Mouse (Mus musculus) forebrain, embryonic 15.5 days (tissue): ENCODE measurements around the gene Cdh3. TPM values are rescaled to one million over a fixed set of nuclear protein-coding genes. Genes with fewer than 3 reads are reported as not detected.

Experiments used
- ATAC-seq: fragments of 200-750 bp; cut with Nextera tagmentation; replicated peaks from 2 replicates; pipeline ENCODE4 v1.8.0; 2017; ENCODE audit warnings: mild to moderate bottlenecking, moderate TSS enrichment, moderate library complexity
- H3K27ac ChIP-seq: fragments of 300-500 bp; sonication (generic); replicated peaks from 2 replicates; pipeline ENCODE4 v1.5.1; 2015; ENCODE audit warnings: mild to moderate bottlenecking, inconsistent platforms
- H3K27me3 ChIP-seq: fragments of 300-500 bp; sonication (generic); 2 replicates; pipeline ENCODE4 v1.6.1; 2015; ENCODE audit warnings: inconsistent platforms
- H3K36me3 ChIP-seq: fragments of 300-500 bp; sonication (generic); 2 replicates; pipeline ENCODE4 v1.6.1; 2015; ENCODE audit warnings: mild to moderate bottlenecking, inconsistent platforms
- H3K4me1 ChIP-seq: fragments of 300-500 bp; sonication (generic); 2 replicates; pipeline ENCODE4 v1.6.1; 2015; ENCODE audit warnings: inconsistent platforms
- H3K4me2 ChIP-seq: fragments of 300-500 bp; sonication (generic); replicated peaks from 2 replicates; pipeline ENCODE4 v1.6.1; 2015; ENCODE audit warnings: mild to moderate bottlenecking, inconsistent platforms
- H3K4me3 ChIP-seq: fragments of 300-500 bp; sonication (generic); 2 replicates; pipeline ENCODE4 v1.5.1; 2015; ENCODE audit warnings: mild to moderate bottlenecking, inconsistent platforms
- H3K9ac ChIP-seq: fragments of 300-500 bp; sonication (generic); replicated peaks from 2 replicates; pipeline ENCODE4 v1.6.1; 2015; ENCODE audit warnings: mild to moderate bottlenecking, inconsistent platforms
- H3K9me3 ChIP-seq: fragments of 300-500 bp; sonication (generic); 2 replicates; pipeline ENCODE4 v1.6.1; 2016; ENCODE audit warnings: inconsistent platforms
- WGBS: fragments of 180-500 bp; shearing (Covaris S2); methylation state at CpG from one replicate; pipeline ENCODE4 v1.1.7; 2015; ENCODE audit warnings: mixed read lengths; 5-methylcytosine and 5-hydroxymethylcytosine counted together
- polyA plus RNA-seq: library from polyadenylated mRNA; unstranded; fragments of >200 nt; fragmentation: Nextera tagmentation; extraction: Ambion mirVana; gene quantifications from 2 replicates; pipeline ENCODE4 v1.2.1, GENCODE M21; 2015

Cdh3 gene
- polyA plus RNA-seq, 1 experiment from 2014 or later, result 1.3 TPM

DNA sequence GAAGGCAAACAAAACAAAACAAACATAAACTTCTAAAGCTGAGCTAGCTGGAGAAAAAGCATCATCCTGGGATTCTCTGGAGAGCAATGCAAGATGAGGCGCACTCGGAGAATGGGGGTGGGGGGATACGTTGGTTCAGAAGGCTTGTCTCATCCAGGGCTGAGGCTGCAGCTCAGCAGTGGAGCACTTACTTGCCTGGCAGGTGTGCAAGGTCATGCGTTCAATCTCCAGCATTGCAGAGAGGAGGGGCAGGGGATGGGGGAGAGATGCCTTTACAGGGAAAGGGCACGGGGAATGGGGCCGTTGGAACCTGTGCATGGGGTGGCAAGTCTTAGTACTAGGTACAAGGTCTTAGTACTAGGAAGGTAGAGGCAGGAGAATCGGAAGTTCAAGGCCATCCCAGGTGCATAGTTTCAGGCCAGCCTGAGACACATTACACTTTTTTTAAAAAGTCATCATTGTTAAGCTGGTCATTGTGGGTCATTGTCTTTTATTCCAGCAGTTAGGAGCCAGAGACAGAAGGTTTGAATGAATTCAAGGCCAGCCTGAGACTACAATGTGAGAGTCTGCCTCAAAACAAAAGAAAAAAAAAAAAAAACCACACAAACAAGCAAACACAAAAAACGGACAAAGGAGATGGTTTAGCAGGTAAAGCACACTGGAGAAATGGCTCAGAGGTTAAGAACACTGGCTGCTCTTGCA is 1.5 kb upstream of the Cdh3 start:
- H3K4me2 ChIP-seq, result no peak overlapping the region
- H3K27me3 ChIP-seq, result peaks cover 74% of the 10 kb centered on the region
- H3K4me1 ChIP-seq, result peaks cover 37% of the 10 kb centered on the region
- H3K4me3 ChIP-seq, result no peak overlapping the region
- no peak overlapping the region for H3K27ac ChIP-seq
- 49% methylated on average over 8 of the region's 8 CpGs for WGBS
- ATAC-seq, result no peak
- no peak overlapping the region for H3K9ac ChIP-seq
- no peaks in the 10 kb centered on the region for H3K9me3 ChIP-seq
- H3K36me3 ChIP-seq, result no peaks in the 10 kb centered on the region

DNA sequence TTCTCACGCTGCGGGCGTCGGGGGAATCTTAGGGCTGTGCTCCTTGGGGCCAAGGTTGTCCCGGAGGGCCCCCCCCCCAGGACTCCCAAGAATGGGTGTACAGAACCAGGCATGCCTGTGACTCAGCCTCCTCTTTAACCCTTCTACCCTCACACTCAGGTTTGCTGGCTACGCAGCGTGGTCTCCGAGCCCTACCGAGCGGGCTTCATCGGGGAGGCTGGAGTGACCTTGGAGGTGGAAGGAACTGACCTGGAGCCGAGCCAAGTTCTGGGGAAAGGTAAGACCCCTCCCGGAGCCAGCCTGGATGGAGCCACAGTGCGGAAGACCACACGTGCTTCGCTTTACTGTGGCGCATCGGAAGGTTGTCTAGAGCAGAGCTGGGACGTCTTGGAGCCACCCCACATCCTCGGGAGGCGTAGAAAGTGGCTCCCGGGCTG is 392 bp downstream of the Cdh3 start:
- Histone ChIP-seq H3K9ac (no peak overlapping the region), H3K4me3 (peak overlapping the region; percentile 36), H3K4me1 (peaks cover 37% of the 10 kb centered on the region), H3K36me3 (no peaks in the 10 kb centered on the region), H3K27ac (no peak overlapping the region), H3K9me3 (no peaks in the 10 kb centered on the region), H3K27me3 (peaks cover 70% of the 10 kb centered on the region), H3K4me2 (peak overlapping the region; percentile 56)
- under 1% methylated on average over 22 of the region's 22 CpGs for WGBS
- ATAC-seq, result peak; percentile 24; the same call in 1 of the 2 replicates

DNA sequence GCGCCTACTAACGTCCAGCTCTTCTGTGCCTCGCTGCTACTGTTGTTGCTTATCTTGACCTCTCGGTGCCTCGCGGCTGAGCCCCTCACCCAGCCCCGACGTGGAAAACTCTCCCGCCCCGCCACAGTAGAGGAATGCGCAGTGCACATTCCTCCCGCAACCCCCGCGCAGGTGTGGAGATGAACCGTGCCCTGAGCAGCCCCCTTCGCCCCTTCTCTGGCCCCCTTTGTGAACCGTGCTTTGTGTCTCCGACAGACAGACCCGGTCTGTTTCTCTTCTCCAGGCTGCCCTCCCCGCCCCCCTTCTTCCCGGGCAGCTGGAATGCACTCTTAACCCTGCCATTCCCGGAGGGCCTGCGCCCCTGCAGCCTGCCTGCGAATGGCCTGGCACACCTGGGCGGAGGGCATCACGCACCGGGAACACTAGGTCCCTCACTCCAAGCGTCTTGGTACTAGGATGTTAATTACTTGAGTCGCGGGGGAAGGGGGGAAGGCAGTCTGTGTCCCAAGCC is 895 bp downstream of the Cdh3 start:
- H3K27ac ChIP-seq, result no peak overlapping the region
- H3K36me3 ChIP-seq, result no peaks in the 10 kb centered on the region
- 1% methylated on average over 30 of the region's 30 CpGs for WGBS
- H3K9ac ChIP-seq, result no peak overlapping the region
- H3K4me2 ChIP-seq, result peak overlapping the region; percentile 56
- H3K27me3 ChIP-seq, result peaks cover 65% of the 10 kb centered on the region
- no peak; the same call in 1 of the 2 replicates for ATAC-seq
- H3K4me3 ChIP-seq, result peak overlapping the region; percentile 36
- no peaks in the 10 kb centered on the region for H3K9me3 ChIP-seq
- peaks cover 37% of the 10 kb centered on the region for H3K4me1 ChIP-seq

DNA sequence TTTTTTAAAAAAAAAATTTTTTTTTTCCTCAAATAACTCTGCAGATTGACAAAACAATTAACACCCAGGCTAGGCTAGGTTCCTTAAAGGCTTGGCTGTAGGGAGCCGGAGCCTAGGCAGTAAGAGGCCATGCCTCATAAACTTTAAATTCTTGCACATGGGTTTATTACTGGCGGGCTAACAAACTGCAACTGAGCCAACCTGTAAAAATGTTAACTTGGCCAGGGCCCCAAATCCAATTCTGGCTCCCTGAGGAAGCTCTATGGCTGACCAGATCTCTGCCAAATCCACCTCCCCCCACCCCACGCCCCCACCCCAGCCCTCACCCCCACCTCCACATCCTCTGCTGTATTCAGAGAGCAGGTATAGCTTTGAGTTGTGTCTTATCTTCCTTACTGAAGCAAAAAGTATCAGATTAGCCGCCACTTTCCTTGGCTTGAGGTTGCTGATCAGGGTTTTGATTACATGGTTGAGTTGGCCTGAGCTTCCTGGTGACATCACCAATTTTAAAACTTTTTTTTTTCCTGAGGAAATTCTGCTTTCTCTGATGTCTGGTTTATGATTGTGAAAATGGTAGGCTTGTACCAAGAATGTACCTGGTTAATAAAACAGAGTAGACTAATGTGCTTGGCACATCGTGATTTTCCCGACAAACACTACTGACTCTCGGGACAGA is 1.9 kb downstream of the Cdh3 start:
- Histone ChIP-seq H3K27ac (no peak overlapping the region), H3K4me1 (peaks cover 31% of the 10 kb centered on the region), H3K27me3 (peaks cover 59% of the 10 kb centered on the region), H3K4me3 (no peak overlapping the region), H3K9me3 (no peaks in the 10 kb centered on the region), H3K36me3 (no peaks in the 10 kb centered on the region), H3K9ac (no peak overlapping the region), H3K4me2 (no peak overlapping the region)
- ATAC-seq, result no peak
- WGBS, result 56% methylated on average over 7 of the region's 7 CpGs

DNA sequence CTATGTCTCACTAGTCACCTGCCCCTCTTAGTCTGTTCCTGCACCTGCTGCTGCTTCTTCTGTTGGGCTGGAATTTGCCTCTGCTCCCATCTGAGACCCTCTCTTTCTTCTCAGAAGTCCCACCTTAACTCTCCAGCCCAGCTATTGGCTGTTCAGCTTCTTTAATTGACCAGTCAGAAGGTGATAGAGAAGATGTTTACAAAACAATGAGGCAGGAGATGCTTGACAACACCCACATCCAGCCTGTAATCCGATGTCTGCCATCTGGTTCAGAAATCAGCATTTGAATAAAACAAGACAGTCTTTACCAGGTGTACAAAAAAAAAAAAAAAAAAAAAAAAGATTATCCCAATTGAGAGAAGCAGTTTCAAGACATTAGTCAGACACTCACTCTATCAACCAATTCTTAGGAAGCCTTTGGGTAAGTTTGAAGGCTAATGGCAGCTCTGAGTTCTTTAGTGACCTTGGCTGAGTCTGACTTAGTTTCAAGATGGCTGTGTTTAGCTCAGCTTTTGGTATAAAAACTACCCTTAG is 5.3 kb downstream of the Cdh3 start:
- Histone ChIP-seq H3K4me3 (no peak overlapping the region), H3K27ac (no peak overlapping the region), H3K4me2 (no peak overlapping the region), H3K36me3 (no peaks in the 10 kb centered on the region), H3K27me3 (peaks cover 27% of the 10 kb centered on the region), H3K9ac (no peak overlapping the region), H3K4me1 (peaks cover 12% of the 10 kb centered on the region), H3K9me3 (no peaks in the 10 kb centered on the region)
- 19% methylated on average over 1 of the region's 1 CpGs for WGBS
- no peak for ATAC-seq

DNA sequence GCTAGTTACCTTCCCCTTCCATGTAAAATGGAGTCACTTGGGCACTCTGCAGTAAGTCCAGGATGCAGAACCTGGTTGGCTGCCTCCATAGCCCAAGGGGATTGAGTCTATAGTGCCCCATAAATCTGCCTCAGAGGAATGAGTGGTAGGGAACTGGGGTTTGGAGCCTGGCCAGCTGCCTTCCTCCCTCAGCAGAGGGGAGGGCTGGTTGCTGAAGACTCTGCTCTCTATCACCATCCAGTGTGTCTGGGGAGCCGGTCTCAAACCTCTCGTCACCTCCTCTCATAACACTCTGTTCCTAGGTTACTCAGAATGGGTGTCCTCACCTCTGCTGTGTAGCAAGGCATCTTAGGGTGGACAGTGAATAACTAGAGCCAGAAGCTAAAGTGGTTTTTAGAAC is 5.9 kb downstream of the Cdh3 start:
- H3K4me2 ChIP-seq, result no peak overlapping the region
- H3K4me3 ChIP-seq, result no peak overlapping the region
- peaks cover 6% of the 10 kb centered on the region for H3K4me1 ChIP-seq
- no peak overlapping the region for H3K27ac ChIP-seq
- WGBS, result 72% methylated on average over 2 of the region's 2 CpGs
- peaks cover 21% of the 10 kb centered on the region for H3K27me3 ChIP-seq
- no peaks in the 10 kb centered on the region for H3K36me3 ChIP-seq
- H3K9me3 ChIP-seq, result no peaks in the 10 kb centered on the region
- no peak for ATAC-seq
- H3K9ac ChIP-seq, result no peak overlapping the region

DNA sequence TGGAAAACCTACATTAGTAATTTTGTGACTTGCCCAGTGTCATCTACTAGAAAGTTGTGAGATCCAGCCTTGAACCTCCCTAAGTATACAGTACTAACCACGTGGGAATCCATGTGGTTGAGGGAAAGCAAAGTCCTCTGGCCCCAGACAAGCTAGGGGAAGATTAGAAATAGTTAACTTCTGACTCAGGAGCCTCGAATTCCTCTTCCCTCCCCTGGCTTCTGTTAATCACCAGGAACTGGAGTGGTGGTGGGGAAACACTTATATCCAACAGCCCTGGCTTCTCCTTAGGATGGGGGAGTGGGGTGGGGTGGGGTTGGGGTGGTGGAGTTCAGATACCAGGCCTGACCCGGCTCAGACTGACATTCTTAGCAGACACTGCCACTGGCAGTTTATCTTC is 8.1 kb downstream of the Cdh3 start:
- WGBS, result 55% methylated on average over 3 of the region's 3 CpGs
- Histone ChIP-seq H3K9me3 (no peaks in the 10 kb centered on the region), H3K36me3 (no peaks in the 10 kb centered on the region), H3K4me3 (no peak overlapping the region), H3K27me3 (peaks cover 2% of the 10 kb centered on the region; the same call in 1 of the 2 replicates), H3K9ac (no peak overlapping the region), H3K27ac (no peak overlapping the region), H3K4me2 (no peak overlapping the region), H3K4me1 (no peaks in the 10 kb centered on the region)
- no peak for ATAC-seq

DNA sequence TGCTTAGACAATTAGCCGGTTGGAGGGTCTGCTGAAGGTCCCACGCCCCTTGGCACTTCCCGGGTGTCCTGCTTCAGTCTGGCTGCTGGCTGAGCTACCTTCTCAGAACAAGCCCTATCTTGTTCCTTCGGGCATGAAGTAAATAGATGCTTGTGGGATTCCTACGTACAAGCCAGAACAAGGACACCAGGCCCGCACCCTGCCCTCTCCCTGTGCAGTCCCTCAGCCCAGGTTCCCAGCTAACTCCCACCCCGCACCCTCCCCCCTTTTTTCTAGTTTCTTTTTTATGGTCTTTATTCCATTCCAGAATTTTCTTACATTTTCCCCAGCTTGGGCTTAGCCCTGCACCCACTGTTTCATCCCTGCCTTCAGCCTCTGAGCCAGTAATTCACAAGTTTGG is 9.9 kb downstream of the Cdh3 start:
- WGBS, result 76% methylated on average over 7 of the region's 7 CpGs
- Histone ChIP-seq H3K36me3 (no peaks in the 10 kb centered on the region), H3K4me1 (no peaks in the 10 kb centered on the region), H3K27me3 (no peaks in the 10 kb centered on the region), H3K27ac (no peak overlapping the region), H3K9ac (no peak overlapping the region), H3K4me3 (no peak overlapping the region), H3K4me2 (no peak overlapping the region), H3K9me3 (no peaks in the 10 kb centered on the region)
- no peak for ATAC-seq

DNA sequence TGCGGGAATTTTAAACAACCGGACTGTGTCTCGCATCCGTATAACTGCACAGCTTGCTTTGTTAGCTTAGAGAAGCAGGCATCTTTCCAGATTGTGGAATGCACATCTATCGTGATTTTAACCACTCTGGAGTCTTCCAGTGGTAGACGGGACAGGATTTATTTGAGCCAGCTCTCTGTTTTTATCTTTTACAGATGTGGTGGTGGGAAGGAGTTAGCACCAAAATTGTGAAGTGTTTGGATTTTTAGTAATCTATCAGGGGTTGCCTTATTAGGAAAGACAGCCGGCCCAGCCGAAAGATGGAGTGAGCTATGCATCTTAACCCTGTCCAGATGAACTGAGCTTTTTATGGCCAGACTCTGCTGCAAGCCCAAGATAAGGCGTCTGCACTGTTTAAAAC is 11.2 kb downstream of the Cdh3 start:
- no peak overlapping the region for H3K4me3 ChIP-seq
- ATAC-seq, result no peak
- H3K4me2 ChIP-seq, result no peak overlapping the region
- no peaks in the 10 kb centered on the region for H3K36me3 ChIP-seq
- no peaks in the 10 kb centered on the region for H3K27me3 ChIP-seq
- H3K27ac ChIP-seq, result no peak overlapping the region
- H3K9ac ChIP-seq, result no peak overlapping the region
- WGBS, result 75% methylated on average over 9 of the region's 9 CpGs
- H3K4me1 ChIP-seq, result no peaks in the 10 kb centered on the region
- no peaks in the 10 kb centered on the region for H3K9me3 ChIP-seq

DNA sequence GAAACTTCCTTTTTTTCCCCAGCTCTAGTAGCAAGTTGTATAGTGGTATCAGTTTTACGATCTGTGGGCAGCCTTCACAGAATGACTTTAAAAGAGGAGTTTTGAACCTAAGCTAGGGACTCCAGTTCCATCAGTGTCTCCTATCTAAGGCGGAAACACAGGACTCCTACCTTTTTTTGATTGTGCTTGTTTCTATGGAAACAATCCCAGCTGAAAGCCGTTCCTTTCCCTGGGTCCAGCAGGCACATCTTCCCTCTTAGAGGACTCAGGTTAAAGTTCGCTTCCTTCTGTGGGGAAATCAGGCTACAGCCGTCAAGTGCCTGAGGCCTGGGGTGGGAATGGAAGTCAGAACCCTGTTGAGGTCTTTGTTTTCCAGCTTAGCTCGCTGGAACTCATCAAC is 16.0 kb downstream of the Cdh3 start:
- H3K4me1 ChIP-seq, result no peaks in the 10 kb centered on the region
- no peaks in the 10 kb centered on the region for H3K36me3 ChIP-seq
- 73% methylated on average over 6 of the region's 6 CpGs for WGBS
- no peak overlapping the region for H3K4me3 ChIP-seq
- no peak overlapping the region for H3K27ac ChIP-seq
- ATAC-seq, result no peak
- H3K9ac ChIP-seq, result no peak overlapping the region
- H3K27me3 ChIP-seq, result no peaks in the 10 kb centered on the region
- H3K9me3 ChIP-seq, result no peaks in the 10 kb centered on the region
- H3K4me2 ChIP-seq, result no peak overlapping the region

DNA sequence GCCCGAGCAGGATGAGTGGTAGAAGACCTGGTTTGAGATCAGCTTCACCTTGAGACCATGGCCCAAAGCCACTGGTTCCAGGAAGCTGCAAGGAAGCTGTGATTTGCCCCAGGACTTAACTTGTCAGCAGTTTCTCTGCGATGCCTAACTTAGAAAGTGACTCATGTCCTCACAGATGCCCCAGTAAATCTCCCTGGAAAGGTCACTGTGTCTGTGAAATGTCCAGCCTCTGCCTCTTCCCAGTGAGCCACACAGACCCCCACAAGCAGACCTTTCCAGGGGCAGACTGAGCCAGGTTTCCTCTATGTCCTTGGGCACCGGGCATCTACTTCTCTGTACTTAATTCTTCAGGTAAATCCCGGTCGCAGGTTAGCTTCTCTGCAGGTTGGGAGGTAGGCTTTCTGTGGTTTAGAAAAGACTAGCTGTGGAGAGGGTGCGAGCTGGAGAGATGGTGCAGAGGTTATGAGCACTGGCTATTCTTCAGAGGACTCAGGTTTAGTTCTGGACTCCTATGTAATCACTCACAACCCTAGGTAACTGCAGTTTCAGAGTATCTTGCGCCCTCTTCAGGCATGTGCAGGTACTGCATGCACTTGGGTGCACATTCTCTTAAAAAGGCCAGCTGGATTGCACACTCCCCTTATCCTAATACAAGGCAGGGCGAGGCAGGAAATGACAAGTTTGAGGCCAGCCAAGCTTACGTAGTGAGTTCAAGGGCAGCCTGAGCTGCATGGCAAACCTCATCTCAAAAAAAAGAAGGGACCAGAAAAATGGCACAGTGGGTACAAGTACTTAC is 16.7 kb downstream of the Cdh3 start:
- no peak overlapping the region for H3K4me2 ChIP-seq
- no peaks in the 10 kb centered on the region for H3K36me3 ChIP-seq
- no peak overlapping the region for H3K27ac ChIP-seq
- no peak overlapping the region for H3K4me3 ChIP-seq
- no peaks in the 10 kb centered on the region for H3K9me3 ChIP-seq
- ATAC-seq, result no peak
- H3K9ac ChIP-seq, result no peak overlapping the region
- 90% methylated on average over 9 of the region's 9 CpGs for WGBS
- no peaks in the 10 kb centered on the region for H3K4me1 ChIP-seq
- no peaks in the 10 kb centered on the region for H3K27me3 ChIP-seq
